Mouse (Mus musculus) kidney, adult 2 months (tissue): ENCODE results near the gene Slco2a1. TPM values are rescaled to one million over a fixed set of nuclear protein-coding genes. Genes with fewer than 3 reads are reported as not detected.

Experiments
- DNase-seq: peaks from one replicate; pipeline ENCODE4 v3.0.0; 2021
- H3K27ac ChIP-seq: fragments of 200-500 bp; 2 replicates; pipeline ENCODE4 v1.5.1; 2012; ENCODE audit warnings: low read depth, low read length, control low read depth, inconsistent platforms; ENCODE audit not compliant: insufficient read depth
- H3K27me3 ChIP-seq: fragments of 200-500 bp; replicated peaks from 2 replicates; pipeline ENCODE4 v1.6.1; 2012; ENCODE audit warnings: mild to moderate bottlenecking, moderate library complexity, low read length, inconsistent platforms; ENCODE audit not compliant: control insufficient read depth, insufficient read depth
- H3K36me3 ChIP-seq: fragments of 200-500 bp; 2 replicates; pipeline ENCODE4 v1.6.1; 2012; ENCODE audit warnings: mild to moderate bottlenecking, moderate library complexity, low read length, inconsistent platforms; ENCODE audit not compliant: control insufficient read depth, insufficient read depth
- H3K4me1 ChIP-seq: fragments of 200-500 bp; 2 replicates; pipeline ENCODE4 v1.6.1; 2011; ENCODE audit warnings: low read length; ENCODE audit not compliant: control insufficient read depth, insufficient read depth
- H3K4me3 ChIP-seq: fragments of 200-500 bp; 2 replicates; pipeline ENCODE4 v1.5.1; 2011; ENCODE audit warnings: mild to moderate bottlenecking, low read depth, low read length, control low read depth; ENCODE audit not compliant: insufficient read depth
- CTCF ChIP-seq: fragments of 200-500 bp; conservative IDR thresholded peaks from 2 replicates; pipeline ENCODE4 v1.5.1; 2011; ENCODE audit warnings: low read depth, mild to moderate bottlenecking, control low read depth, low read length, moderate library complexity, mixed read lengths; ENCODE audit not compliant: insufficient read depth, insufficient read length
- POLR2A ChIP-seq: fragments of 200-500 bp; IDR thresholded peaks from one replicate; pipeline ENCODE4 v1.6.1; 2011; ENCODE audit warnings: low read depth, low read length, control low read depth
- WGBS: fragments of 180-500 bp; shearing (Covaris S2); methylation state at CpG from one replicate; pipeline ENCODE4 v1.1.7; 2018; 5-methylcytosine and 5-hydroxymethylcytosine counted together
- polyA plus RNA-seq: library from polyadenylated mRNA; depleted of rRNA; stranded (reverse); fragments of >200 nt; gene quantifications from 2 replicates; pipeline ENCODE4 v1.2.3, GENCODE M21; 2012

Gene Slco2a1
- polyA plus RNA-seq, 1 experiment: 23.6 TPM

- TF ChIP-seq POLR2A (no peak), CTCF (no peak)
- no peaks in the 10 kb centered on the region for H3K36me3 ChIP-seq
- no peak for DNase-seq
- 87% methylated on average over 7 of the region's 7 CpGs for WGBS
- 0 out of 2 replicates have a peak, but pooled peaks cover 3% of the 10 kb centered on the region for H3K4me1 ChIP-seq
- H3K27me3 ChIP-seq: no peaks in the 10 kb centered on the region
- no peak overlapping the region for H3K4me3 ChIP-seq
- no peak overlapping the region for H3K27ac ChIP-seq
These were observed 11.9 kb downstream of the Slco2a1 start for GRCm38 (mm10) chr9:103000384-103000783.

- Histone ChIP-seq H3K36me3 (no peaks in the 10 kb centered on the region), H3K27me3 (no peaks in the 10 kb centered on the region), H3K27ac (no peak overlapping the region), H3K4me3 (no peak overlapping the region), H3K4me1 (peaks cover 6% of the 10 kb centered on the region; the same call in 1 of the 2 replicates)
- TF ChIP-seq CTCF (no peak), POLR2A (no peak)
- no peak for DNase-seq
- WGBS: 78% methylated on average over 6 of the region's 6 CpGs
These were observed 15.8 kb downstream of the Slco2a1 start for GRCm38 (mm10) chr9:103004343-103004742.

- Histone ChIP-seq H3K36me3 (no peaks in the 10 kb centered on the region), H3K4me3 (peak overlapping the region; percentile 71), H3K4me1 (peaks cover 6% of the 10 kb centered on the region; the same call in 1 of the 2 replicates), H3K27me3 (no peaks in the 10 kb centered on the region), H3K27ac (peak overlapping the region; percentile 69; the same call in 1 of the 2 replicates)
- DNase-seq: peak; percentile 93
- WGBS: 2% methylated on average over 15 of the region's 15 CpGs
- TF ChIP-seq POLR2A (peak; percentile 57), CTCF (no peak)
These were observed 19.2 kb downstream of the Slco2a1 start for GRCm38 (mm10) chr9:103007699-103008078.

GRCm38 (mm10) chr9:103008079-103008855 is 19.8 kb downstream of the Slco2a1 start:
- Histone ChIP-seq H3K4me1 (peaks cover 6% of the 10 kb centered on the region; the same call in 1 of the 2 replicates), H3K36me3 (no peaks in the 10 kb centered on the region), H3K27ac (peak overlapping the region; percentile 69), H3K4me3 (peak overlapping the region; percentile 71), H3K27me3 (no peaks in the 10 kb centered on the region)
- TF ChIP-seq CTCF: no peak
- TF ChIP-seq POLR2A: no peak
- peak; percentile 52 for DNase-seq
- WGBS: 2% methylated on average over 50 of the region's 50 CpGs

- no peak for TF ChIP-seq CTCF
- no peak for TF ChIP-seq POLR2A
- Histone ChIP-seq H3K27ac (no peak overlapping the region), H3K36me3 (no peaks in the 10 kb centered on the region), H3K4me1 (peaks cover 6% of the 10 kb centered on the region; the same call in 1 of the 2 replicates), H3K4me3 (no peak overlapping the region), H3K27me3 (no peaks in the 10 kb centered on the region)
- no peak for DNase-seq
- WGBS: 79% methylated on average over 3 of the region's 3 CpGs
These were observed 21.6 kb downstream of the Slco2a1 start for GRCm38 (mm10) chr9:103010161-103010560.

- Histone ChIP-seq H3K36me3 (no peaks in the 10 kb centered on the region), H3K4me3 (no peak overlapping the region), H3K4me1 (peaks cover 6% of the 10 kb centered on the region; the same call in 1 of the 2 replicates), H3K27me3 (no peaks in the 10 kb centered on the region), H3K27ac (no peak overlapping the region)
- WGBS: 13% methylated on average over 5 of the region's 5 CpGs
- DNase-seq: peak; percentile 70
- TF ChIP-seq CTCF: peak; percentile 77
- TF ChIP-seq POLR2A: no peak
These were observed 24.9 kb downstream of the Slco2a1 start for GRCm38 (mm10) chr9:103013366-103013765.

GRCm38 (mm10) chr9:103014686-103015085 is 26.2 kb downstream of the Slco2a1 start:
- DNase-seq: no peak
- Histone ChIP-seq H3K4me1 (no peaks in the 10 kb centered on the region), H3K27me3 (no peaks in the 10 kb centered on the region), H3K4me3 (no peak overlapping the region), H3K36me3 (no peaks in the 10 kb centered on the region), H3K27ac (no peak overlapping the region)
- TF ChIP-seq CTCF (no peak), POLR2A (no peak)
- 87% methylated on average over 12 of the region's 12 CpGs for WGBS
